Mouse (Mus musculus) heart, embryonic 11.5 days (tissue): ENCODE data around the gene Fam178b. TPM values are rescaled to one million over a fixed set of nuclear protein-coding genes. Genes with fewer than 3 reads are reported as not detected.

Experiments used
- ATAC-seq: fragments of 200-750 bp; cut with Nextera tagmentation; replicated peaks from 2 replicates; pipeline ENCODE4 v1.8.0; 2017; ENCODE audit warnings: moderate library complexity; ENCODE audit not compliant: insufficient number of reproducible peaks, low FRiP score, low TSS enrichment
- H3K27ac ChIP-seq: fragments of 300-500 bp; sonication (generic); 2 replicates; pipeline ENCODE4 v1.5.1; 2014; ENCODE audit warnings: mild to moderate bottlenecking, low read depth, low read length
- H3K27me3 ChIP-seq: fragments of 300-500 bp; sonication (generic); 2 replicates; pipeline ENCODE4 v1.6.1; 2014; ENCODE audit warnings: mild to moderate bottlenecking, low read length, mixed read lengths; ENCODE audit not compliant: control insufficient read depth, insufficient read depth
- H3K36me3 ChIP-seq: fragments of 300-500 bp; sonication (generic); 2 replicates; pipeline ENCODE4 v1.6.1; 2014; ENCODE audit warnings: mild to moderate bottlenecking, low read length, moderate library complexity, mixed read lengths; ENCODE audit not compliant: control insufficient read depth, insufficient read depth
- H3K4me1 ChIP-seq: fragments of 300-500 bp; sonication (generic); 2 replicates; pipeline ENCODE4 v1.6.1; 2014; ENCODE audit warnings: low read length; ENCODE audit not compliant: control insufficient read depth, insufficient read depth
- H3K4me2 ChIP-seq: fragments of 300-500 bp; sonication (generic); 2 replicates; pipeline ENCODE4 v1.6.1; 2014; ENCODE audit warnings: mild to moderate bottlenecking, moderate library complexity
- H3K4me3 ChIP-seq: fragments of 300-500 bp; sonication (generic); 2 replicates; pipeline ENCODE4 v1.5.1; 2014; ENCODE audit warnings: low read depth, low read length
- H3K9ac ChIP-seq: fragments of 300-500 bp; sonication (generic); 2 replicates; pipeline ENCODE4 v1.6.1; 2014; ENCODE audit warnings: mild to moderate bottlenecking, low read depth, low read length, moderate library complexity
- H3K9me3 ChIP-seq: fragments of 300-500 bp; sonication (generic); replicated peaks from 2 replicates; pipeline ENCODE4 v1.6.1; 2016; ENCODE audit warnings: low read length; ENCODE audit not compliant: control insufficient read depth
- WGBS: fragments of 180-500 bp; shearing (Covaris S2); extraction: QIAGEN DNeasy Blood & Tissue Kit; methylation state at CpG from one replicate; pipeline ENCODE4 v1.1.7; 2014; ENCODE audit not compliant: insufficient replicate concordance; 5-methylcytosine and 5-hydroxymethylcytosine counted together
- polyA plus RNA-seq: library from polyadenylated mRNA; unstranded; fragments of >200 nt; fragmentation: Nextera tagmentation; extraction: Ambion mirVana; gene quantifications from 2 replicates; pipeline ENCODE4 v1.2.1, GENCODE M21; 2014

Fam178b gene
- polyA plus RNA-seq, 1 experiment from 2014 or later, result 3.5 TPM

DNA sequence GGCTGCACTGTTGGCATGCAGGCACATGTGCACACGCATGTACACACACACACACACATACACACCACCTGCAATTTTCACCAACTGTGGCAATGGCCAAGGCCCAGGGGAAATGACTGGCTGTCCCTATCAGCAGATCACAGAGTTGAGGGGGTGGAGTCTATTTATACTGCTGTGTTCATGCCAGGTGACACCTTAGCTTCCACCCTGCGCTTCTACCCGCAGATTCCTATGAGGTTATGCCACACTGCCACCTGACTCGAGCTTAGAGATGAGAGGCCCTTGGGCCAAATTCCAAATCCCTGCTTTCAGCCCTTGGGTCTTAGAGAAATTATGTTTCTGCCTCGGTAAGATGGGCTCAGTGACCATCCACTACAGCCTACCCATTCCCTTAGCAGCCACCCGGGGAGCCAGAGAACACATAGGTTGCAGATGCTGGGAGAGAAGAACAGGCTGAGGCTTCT is 148.4 kb downstream of the Fam178b start:
- H3K36me3 ChIP-seq, result no peaks in the 10 kb centered on the region; the same call in 1 of the 2 replicates
- no peak overlapping the region for H3K4me2 ChIP-seq
- ATAC-seq, result no peak
- H3K9ac ChIP-seq, result no peak overlapping the region
- no peaks in the 10 kb centered on the region for H3K9me3 ChIP-seq
- H3K27me3 ChIP-seq, result no peaks in the 10 kb centered on the region
- no peak overlapping the region for H3K4me3 ChIP-seq
- 75% methylated on average over 6 of the region's 6 CpGs for WGBS
- peaks cover 32% of the 10 kb centered on the region for H3K4me1 ChIP-seq
- no peak overlapping the region for H3K27ac ChIP-seq

DNA sequence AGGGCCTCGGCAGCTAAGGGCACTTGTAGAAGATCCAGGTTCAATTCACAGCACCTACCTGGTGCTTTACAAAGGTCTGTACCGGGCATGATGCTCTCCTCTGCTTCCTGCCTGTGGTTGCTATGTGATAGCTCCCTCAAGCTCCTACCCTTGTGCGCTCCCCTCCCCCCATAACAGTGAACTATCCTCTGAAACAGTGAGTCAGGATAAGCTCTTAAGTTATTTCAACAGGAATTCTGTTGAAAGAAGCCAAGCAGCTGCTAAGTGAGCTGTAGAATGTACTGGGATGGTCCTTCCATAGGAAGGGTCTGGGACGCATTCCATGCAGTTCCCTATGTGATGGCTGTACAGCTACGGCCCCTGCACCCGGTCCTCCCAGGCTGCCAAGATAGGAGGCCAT is 149.4 kb downstream of the Fam178b start:
- H3K4me2 ChIP-seq, result no peak overlapping the region

DNA sequence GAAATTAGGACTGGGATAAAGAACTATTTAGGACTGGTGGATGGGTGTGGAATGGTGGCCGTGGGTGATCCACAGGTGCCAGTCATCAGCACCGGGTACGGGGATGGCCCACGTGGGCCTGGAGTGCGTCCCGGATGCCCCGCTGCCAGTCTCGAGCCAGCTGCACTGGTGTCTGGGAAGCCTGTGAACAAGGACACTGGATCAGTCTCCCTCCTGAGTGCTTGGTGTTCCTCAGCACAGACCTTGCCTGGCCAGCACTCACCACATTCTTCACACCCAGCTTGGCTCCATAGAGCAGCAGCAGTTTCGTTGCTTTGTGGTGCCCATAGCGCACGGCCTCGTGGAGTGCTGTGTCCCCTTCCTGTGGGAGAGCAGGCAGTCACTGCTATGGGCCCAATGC is 151.5 kb downstream of the Fam178b start:
- H3K27ac ChIP-seq, result no peak overlapping the region
- no peak overlapping the region for H3K9ac ChIP-seq
- H3K4me3 ChIP-seq, result no peak overlapping the region
- H3K27me3 ChIP-seq, result no peaks in the 10 kb centered on the region
- no peaks in the 10 kb centered on the region for H3K9me3 ChIP-seq
- peaks cover 23% of the 10 kb centered on the region for H3K4me1 ChIP-seq
- no peaks in the 10 kb centered on the region; the same call in 1 of the 2 replicates for H3K36me3 ChIP-seq
- no peak for ATAC-seq
- no peak overlapping the region for H3K4me2 ChIP-seq
- 86% methylated on average over 12 of the region's 12 CpGs for WGBS

More for the DNA sequence above, 149.4 kb downstream of the Fam178b start:
- no peaks in the 10 kb centered on the region for H3K27me3 ChIP-seq
- H3K4me3 ChIP-seq, result no peak overlapping the region
- H3K9me3 ChIP-seq, result no peaks in the 10 kb centered on the region
- ATAC-seq, result no peak
- H3K4me1 ChIP-seq, result peaks cover 25% of the 10 kb centered on the region
- peak overlapping the region; percentile 22; the same call in 1 of the 2 replicates for H3K27ac ChIP-seq
- 60% methylated on average over 6 of the region's 6 CpGs for WGBS
- H3K36me3 ChIP-seq, result no peaks in the 10 kb centered on the region; the same call in 1 of the 2 replicates
- no peak overlapping the region for H3K9ac ChIP-seq

DNA sequence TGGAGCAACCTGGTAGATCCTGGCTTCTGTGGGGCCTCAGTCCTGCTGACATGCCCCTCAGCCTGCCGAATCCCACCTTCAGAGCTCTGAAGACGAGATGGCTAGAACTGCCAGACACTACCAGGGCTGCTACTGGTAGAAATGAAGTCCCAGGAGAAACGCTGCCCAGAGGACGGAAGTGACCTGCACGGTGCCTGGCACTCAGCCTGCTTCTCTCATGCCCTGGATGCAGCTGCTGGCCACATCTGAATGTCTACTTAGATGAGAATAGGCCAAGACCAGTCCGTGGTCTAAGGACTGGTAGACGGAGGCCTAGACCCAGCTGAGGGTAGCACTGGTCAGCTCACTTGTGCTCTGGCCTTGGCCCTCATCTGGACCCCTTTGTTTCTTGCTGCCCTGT is 152.0 kb downstream of the Fam178b start:
- Histone ChIP-seq H3K27me3 (no peaks in the 10 kb centered on the region), H3K36me3 (no peaks in the 10 kb centered on the region; the same call in 1 of the 2 replicates), H3K4me3 (no peak overlapping the region), H3K27ac (no peak overlapping the region), H3K4me1 (peaks cover 18% of the 10 kb centered on the region), H3K4me2 (no peak overlapping the region), H3K9me3 (no peaks in the 10 kb centered on the region), H3K9ac (no peak overlapping the region)
- ATAC-seq, result no peak
- 90% methylated on average over 7 of the region's 7 CpGs for WGBS

DNA sequence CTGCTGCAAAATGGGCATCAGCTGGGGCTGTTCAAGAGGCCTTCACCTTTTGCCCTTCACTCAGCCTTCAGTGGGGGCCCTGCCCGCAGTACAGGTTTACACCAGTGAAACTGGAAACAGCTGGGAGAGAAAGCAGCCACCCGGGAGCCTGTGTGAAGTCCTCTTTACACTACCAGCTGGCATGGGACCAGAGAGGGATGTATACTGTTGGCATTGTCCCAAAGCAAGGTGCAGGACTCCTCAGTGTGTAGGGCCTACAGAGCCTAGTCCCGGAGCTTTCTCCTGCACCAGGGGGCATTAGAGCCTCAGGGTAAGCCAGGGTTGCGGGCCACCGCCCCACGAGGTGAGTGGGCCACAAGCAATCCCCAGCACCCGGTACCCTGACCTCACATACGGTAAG is 152.5 kb downstream of the Fam178b start:
- H3K4me3 ChIP-seq, result no peak overlapping the region
- H3K27ac ChIP-seq, result no peak overlapping the region
- no peaks in the 10 kb centered on the region for H3K9me3 ChIP-seq
- no peak for ATAC-seq
- 84% methylated on average over 8 of the region's 8 CpGs for WGBS
- no peak overlapping the region for H3K9ac ChIP-seq
- no peaks in the 10 kb centered on the region; the same call in 1 of the 2 replicates for H3K36me3 ChIP-seq
- H3K4me2 ChIP-seq, result no peak overlapping the region
- peaks cover 13% of the 10 kb centered on the region for H3K4me1 ChIP-seq
- no peaks in the 10 kb centered on the region for H3K27me3 ChIP-seq

DNA sequence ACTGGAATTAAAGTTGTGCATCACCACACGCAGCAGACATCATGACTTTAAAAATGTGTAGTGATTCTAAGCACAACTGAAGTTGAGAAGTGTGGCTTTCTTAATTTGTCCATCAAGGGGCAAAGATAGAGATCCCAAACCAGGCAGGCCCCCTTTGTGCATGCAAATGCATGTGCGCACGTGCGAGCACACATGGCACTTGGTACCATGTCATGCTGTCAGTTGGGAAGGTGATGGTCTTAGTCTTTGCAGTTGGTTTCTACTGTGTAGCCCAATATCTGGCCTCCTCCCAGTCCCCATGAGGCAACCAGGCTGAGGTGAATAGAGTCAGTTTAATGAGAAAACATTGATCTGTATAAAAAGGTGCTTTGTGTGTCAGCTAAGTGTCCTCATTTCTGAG is 153.1 kb downstream of the Fam178b start:
- Histone ChIP-seq H3K9me3 (no peaks in the 10 kb centered on the region), H3K36me3 (peaks cover 5% of the 10 kb centered on the region; the same call in 1 of the 2 replicates), H3K4me1 (peaks cover 11% of the 10 kb centered on the region), H3K4me3 (no peak overlapping the region), H3K4me2 (no peak overlapping the region), H3K27ac (no peak overlapping the region), H3K27me3 (no peaks in the 10 kb centered on the region), H3K9ac (no peak overlapping the region)
- 93% methylated on average over 4 of the region's 4 CpGs for WGBS
- no peak for ATAC-seq

DNA sequence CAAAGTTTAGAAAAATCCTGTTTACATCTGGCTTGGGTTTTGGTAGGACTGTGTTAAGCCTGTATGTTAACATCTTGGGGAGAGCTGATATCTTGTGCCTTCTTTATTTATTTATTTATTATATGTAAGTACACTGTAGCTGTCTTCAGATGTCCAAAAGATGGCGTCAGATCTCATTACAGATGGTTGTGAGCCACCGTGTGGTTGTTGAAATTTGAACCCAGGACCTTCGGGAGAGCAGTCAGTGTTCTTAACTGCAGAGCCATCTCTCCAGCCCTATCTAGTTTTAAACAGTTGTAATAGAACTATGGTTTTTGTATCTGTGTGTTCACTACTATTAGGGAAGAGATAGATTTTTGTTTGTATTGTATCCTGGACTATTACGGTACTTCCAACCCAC is 153.7 kb downstream of the Fam178b start:
- WGBS, result 88% methylated on average over 4 of the region's 4 CpGs
- Histone ChIP-seq H3K27ac (no peak overlapping the region), H3K36me3 (peaks cover 8% of the 10 kb centered on the region), H3K4me1 (peaks cover 8% of the 10 kb centered on the region; the same call in 1 of the 2 replicates), H3K9ac (no peak overlapping the region), H3K4me3 (no peak overlapping the region), H3K27me3 (no peaks in the 10 kb centered on the region), H3K9me3 (no peaks in the 10 kb centered on the region), H3K4me2 (no peak overlapping the region)
- ATAC-seq, result no peak

DNA sequence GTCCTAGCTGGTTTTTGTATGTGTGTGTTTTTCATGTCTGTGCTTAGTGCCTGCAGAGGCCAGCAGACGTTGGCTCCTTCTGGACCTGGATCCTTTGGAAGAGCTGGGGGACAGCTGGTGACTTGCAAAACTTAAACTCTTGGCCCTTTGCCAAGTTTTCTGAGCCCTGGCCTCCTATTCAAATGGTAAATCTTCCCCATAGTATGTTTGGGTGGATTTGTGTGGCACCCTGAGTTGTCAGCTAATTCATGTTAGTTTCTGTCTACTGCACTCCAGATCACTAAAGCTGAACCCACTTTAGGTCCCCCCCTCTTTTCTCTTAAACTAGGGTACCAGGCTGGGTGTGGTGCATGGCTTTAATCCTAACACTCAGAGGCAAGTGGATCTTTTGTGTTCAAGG is 154.6 kb downstream of the Fam178b start:
- no peaks in the 10 kb centered on the region for H3K27me3 ChIP-seq
- 26% methylated on average over 1 of the region's 1 CpGs for WGBS
- no peak overlapping the region for H3K27ac ChIP-seq
- ATAC-seq, result no peak
- H3K9me3 ChIP-seq, result no peaks in the 10 kb centered on the region
- peaks cover 10% of the 10 kb centered on the region for H3K36me3 ChIP-seq
- H3K4me3 ChIP-seq, result no peak overlapping the region
- H3K4me2 ChIP-seq, result no peak overlapping the region
- H3K4me1 ChIP-seq, result peaks cover 2% of the 10 kb centered on the region; the same call in 1 of the 2 replicates
- H3K9ac ChIP-seq, result no peak overlapping the region

DNA sequence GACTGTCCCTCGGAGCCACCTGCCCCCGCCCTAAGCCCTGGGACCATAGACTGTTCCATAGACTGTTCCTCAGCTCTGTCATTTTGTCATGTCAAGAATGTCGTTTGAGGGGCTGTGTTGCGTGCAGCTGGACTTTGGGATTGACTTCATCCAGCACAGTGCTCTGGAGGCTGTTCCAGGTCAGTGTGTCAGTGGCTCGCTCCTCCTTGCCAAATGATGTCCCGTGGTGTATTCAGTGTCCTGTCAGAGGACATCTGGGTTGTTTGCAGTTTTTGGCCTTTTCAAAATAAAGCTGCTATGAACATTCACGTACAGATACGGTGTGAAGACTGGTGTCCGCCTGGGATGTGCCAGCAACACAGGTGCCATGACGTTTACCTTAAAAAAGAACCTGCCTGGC is 156.1 kb downstream of the Fam178b start:
- Histone ChIP-seq H3K27ac (no peak overlapping the region), H3K4me3 (no peak overlapping the region), H3K27me3 (no peaks in the 10 kb centered on the region), H3K36me3 (peaks cover 10% of the 10 kb centered on the region), H3K4me2 (no peak overlapping the region), H3K9ac (no peak overlapping the region), H3K4me1 (peaks cover 2% of the 10 kb centered on the region; the same call in 1 of the 2 replicates), H3K9me3 (no peaks in the 10 kb centered on the region)
- WGBS, result 87% methylated on average over 10 of the region's 10 CpGs
- no peak for ATAC-seq
